Mouse (Mus musculus) cerebral cortex, adult 2 months (tissue): ENCODE measurements around the gene Ttpal.

Experiments
- WGBS: fragments of 180-500 bp; shearing (Covaris S2); methylation state at CpG from one replicate; pipeline ENCODE4 v1.1.7; 2018; 5-methylcytosine and 5-hydroxymethylcytosine counted together

The Ttpal gene

DNA sequence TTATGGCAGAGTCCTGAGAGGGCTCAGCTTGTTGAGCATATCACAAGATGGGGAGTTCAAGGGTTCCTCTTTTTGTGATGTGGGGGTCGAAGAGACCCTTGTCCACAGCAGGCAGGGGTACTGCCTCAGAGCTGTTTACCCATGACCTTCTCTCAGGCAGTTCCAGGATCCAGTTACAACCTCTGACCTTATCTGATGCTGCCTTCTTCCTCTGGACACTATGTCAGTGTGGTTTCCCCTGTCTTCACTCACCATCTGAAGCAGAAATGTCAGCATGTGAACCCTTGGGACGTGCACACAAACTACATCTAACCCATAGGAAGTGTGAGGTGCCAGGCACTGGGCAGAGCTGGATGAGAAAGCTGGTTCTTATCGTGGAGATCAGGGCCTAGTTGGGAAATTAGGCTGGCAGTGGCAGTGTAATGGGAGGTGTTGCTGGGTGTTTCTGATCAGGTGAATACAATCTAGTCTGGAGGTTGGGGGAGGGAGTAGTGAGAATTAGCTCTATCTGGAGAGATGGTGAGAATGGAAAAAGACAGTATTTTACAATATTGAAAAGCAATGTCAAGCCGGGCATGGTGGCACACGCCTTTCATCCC is 58.1 kb downstream of the Ttpal start:
- WGBS = 72% methylated on average over 5 of the region's 5 CpGs

- WGBS = 39% methylated on average over 6 of the region's 6 CpGs
Observed at GRCm38 (mm10) chr2:163661371-163661850, 59.3 kb downstream of the Ttpal start.

DNA sequence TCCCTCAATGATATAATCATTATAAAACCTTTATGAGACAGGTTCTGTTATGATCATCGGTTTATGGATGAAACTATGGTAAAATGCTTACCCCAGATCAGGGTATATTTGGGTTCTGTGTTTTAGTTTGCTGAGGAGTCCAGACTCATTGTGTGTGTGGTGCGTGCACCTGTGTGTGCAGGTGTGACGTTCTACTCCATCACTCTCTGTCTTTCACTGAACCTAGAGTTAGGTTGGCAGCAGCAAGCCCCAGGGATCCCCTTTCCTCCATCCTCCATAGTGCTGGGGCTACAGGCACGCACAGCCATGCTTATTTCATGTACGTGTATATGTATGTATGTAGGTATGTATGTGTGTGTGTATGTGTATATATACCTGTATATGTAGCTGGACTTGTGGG is 60.0 kb downstream of the Ttpal start:
- WGBS = 85% methylated on average over 5 of the region's 5 CpGs

DNA sequence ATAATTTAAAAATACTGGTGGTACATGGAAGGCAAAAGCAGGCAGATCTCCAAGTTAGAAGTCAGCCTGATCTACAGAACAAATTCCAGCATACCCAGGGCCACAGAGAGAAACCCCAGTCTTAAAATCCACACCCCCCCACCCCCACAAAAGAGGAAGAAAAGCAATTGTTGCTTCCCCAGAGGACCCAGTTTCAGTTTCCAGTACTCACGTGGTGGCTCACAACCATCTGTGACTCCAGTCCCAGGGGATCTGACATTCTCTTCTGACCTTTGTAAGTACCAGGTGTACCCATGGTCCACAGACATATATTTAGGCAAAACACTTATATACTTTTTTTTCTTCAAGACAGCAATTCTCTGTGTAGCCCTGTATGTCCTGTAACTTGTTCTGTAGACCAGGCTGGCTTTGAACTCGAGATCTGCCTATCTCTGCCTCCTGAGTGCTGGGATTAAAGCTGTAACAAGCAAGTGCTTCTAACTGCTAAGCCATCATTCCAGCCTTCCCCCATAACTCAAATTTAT is 60.6 kb downstream of the Ttpal start:
- WGBS = 65% methylated on average over 2 of the region's 2 CpGs

DNA sequence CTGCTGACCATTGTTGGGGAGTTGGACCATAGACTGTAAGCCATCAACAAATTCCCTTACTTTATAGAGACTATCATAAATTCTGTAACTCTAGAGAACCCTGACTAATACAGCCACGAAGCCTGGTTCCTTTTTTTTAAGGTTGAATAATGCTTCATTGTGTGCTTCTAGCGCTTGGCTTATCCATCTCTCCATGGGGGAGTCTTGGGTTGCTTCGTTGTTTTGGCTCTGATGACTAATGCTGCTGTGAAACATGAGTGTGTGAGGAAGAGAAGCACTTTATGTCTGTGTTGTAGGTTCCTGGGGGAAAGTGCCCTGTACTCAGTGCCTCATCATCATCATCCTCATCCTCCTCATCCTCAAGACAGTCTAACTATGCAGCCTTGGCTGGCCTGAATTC is 61.8 kb downstream of the Ttpal start:
- 24% methylated on average over 3 of the region's 3 CpGs for WGBS

DNA sequence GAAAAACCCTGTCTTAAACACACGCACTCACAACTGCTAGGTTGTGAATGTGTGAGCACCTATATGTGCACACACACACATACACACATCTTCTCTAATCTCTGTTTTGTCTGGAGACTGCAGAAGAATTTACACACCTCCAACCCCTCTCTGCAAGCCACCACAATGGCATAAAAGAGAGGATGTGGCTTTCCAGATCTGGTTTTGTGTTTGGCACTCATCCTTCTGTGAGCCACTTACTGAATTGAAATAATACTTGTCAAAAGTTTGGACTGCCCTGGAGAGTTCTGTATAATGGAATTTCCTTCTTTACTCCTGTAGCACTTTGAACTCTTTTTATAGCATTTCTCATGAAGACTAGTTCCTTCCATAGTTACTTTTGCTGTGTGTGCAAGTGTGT is 64.9 kb downstream of the Ttpal start:
- 93% methylated on average over 1 of the region's 1 CpGs for WGBS
